Mouse (Mus musculus) thymus, adult 18-20 months (tissue): ENCODE measurements around the gene Fhit.

Experiments used
- DNase-seq, 2 experiments: peaks; one replicate each; pipeline ENCODE4 v3.0.0; 2022; ENCODE audit warnings: mixed read lengths in 2 of 2

The Fhit gene

GRCm38 (mm10) chr14:9583227-9584155, 1578.3 kb downstream of the Fhit start:
- no peak for DNase-seq

GRCm38 (mm10) chr14:9556333-9556732, 1605.5 kb downstream of the Fhit start:
- no peak for DNase-seq

GRCm38 (mm10) chr14:9555807-9556206, 1606.0 kb downstream of the Fhit start:
- DNase-seq = no peak

- no peak for DNase-seq
Observed at GRCm38 (mm10) chr14:9552149-9552548, 1609.7 kb downstream of the Fhit start.

- DNase-seq = no peak
Observed at GRCm38 (mm10) chr14:9547952-9548351, 1613.9 kb downstream of the Fhit start.

- no peak for DNase-seq
Observed at GRCm38 (mm10) chr14:9544364-9544763, 1617.5 kb downstream of the Fhit start.

GRCm38 (mm10) chr14:9535491-9535890, 1626.3 kb downstream of the Fhit start:
- no peak for DNase-seq

GRCm38 (mm10) chr14:9529247-9529646, 1632.6 kb downstream of the Fhit start:
- no peak for DNase-seq

- no peak for DNase-seq
Observed at GRCm38 (mm10) chr14:9526136-9526535, 1635.7 kb downstream of the Fhit start.

- DNase-seq = no peak
Observed at GRCm38 (mm10) chr14:9517651-9518050, 1644.2 kb downstream of the Fhit start.

- no peak for DNase-seq
Observed at GRCm38 (mm10) chr14:9509678-9510077, 1652.2 kb downstream of the Fhit start.
